Mouse (Mus musculus) urinary bladder, adult 2 months (tissue): ENCODE results near the gene Cdc27. TPM values are rescaled to one million over a fixed set of nuclear protein-coding genes. Genes with fewer than 3 reads are reported as not detected.
"Not testable (repeated sequence)": the region's sequence is repeated elsewhere in the genome, so short reads cannot be mapped to it uniquely, and the experiment has no call there.

Experiments
- DNase-seq: peaks from one replicate; pipeline ENCODE4 v3.0.0; 2022; ENCODE audit warnings: low spot score
- polyA plus RNA-seq: library from polyadenylated mRNA; depleted of rRNA; stranded (reverse); fragments of >200 nt; gene quantifications from 2 replicates; pipeline ENCODE4 v1.2.3, GENCODE M21; 2012

The Cdc27 gene
- polyA plus RNA-seq, 1 experiment, result 16.6 TPM

DNA sequence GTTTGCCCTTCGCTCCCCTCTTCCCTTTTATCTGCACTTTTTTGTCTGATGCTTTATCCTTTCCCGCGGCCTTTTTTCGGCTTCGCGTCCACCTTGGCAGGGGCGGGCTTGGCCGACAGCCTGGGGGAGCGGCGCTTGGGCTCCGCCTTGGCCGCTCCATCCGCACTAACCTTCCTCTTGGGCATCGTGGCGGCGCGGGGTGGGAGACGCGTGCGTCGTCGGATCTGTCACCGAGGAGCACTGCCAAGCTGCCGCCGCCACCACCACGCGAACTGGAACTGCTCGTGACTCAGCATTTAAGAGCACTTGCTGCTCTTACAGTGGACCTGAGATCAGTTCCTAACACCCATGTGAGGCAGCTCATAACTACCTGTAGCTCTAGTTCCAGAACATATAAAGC, 21.0 kb upstream of the Cdc27 start:
- DNase-seq, result peak; percentile 33

DNA sequence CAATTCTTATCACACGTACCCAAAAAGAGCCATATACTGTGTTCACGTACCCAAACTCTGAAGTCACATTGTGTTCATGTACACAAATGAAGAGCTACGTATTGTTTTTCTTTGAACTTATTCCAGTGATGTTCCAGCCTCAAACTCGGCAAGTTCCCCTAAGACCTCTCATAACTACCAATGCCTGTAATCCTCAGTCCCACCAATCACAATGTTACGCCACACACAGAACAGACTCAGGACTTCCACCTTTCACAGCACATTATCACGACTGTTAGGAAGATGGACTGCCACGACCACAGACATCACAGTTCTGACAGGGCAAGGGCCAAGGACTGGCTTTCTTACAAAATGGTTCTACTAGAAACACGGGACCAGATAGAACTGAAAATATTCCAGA, 20.1 kb upstream of the Cdc27 start:
- DNase-seq, result not testable (repeated sequence)

DNA sequence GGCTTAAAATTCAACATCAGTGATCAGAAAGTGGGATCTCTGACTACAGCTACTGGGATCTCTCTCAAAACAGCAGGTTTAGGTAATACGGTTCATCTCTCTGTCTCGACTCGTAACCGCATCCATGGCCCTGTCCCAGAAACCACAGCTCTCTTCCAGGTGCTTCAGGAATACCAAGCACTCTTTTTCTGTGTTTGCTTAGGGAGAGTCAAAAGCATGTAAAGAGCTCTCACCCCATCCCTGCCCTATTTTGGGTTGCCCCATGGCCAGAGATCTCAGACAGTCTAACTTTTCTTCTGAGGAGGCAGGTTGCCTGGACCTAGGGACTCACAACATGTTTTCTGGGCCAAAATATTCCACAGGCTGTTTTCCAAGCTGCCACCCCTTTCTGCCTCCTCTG, 17.9 kb upstream of the Cdc27 start:
- DNase-seq, result no peak

DNA sequence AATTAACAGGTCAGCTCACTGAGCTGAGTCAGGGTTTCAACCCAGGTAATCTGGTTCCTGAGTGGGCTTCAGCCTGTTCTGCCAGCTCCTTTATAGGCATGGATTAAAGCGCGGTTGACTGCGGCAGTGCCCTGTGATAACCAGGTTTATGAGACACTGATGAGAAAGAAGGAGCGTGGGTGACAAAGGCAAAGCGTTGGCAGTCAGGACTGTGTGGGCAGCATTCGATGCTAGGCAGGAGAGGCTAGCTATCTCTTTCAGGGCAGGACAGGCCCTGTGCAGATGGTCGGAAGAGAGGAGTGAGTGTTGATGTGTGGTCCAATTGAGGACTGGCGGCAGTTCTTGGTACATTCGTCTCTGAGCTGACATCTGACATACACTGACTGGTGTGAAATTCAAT, 17.3 kb upstream of the Cdc27 start:
- no peak for DNase-seq

DNA sequence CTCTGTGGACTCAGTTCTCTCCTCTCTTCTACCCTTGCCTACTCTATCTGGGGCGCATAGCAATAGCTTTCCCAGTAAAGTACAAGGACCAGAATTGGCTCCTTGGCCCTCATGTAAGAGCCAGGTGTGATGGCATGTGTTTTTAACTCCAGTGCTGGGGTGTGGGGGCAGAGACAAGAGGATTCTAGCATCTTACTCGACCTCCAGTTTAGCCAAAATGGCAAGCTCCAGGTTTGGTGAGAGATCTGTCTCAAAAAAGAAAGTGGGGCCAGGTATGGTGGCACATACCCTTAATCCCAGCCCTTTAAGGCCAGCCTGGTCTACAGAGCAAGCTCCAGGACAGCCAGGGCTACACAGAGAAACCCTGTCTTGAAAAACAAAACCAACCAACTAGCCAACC, 16.4 kb upstream of the Cdc27 start:
- no peak for DNase-seq

DNA sequence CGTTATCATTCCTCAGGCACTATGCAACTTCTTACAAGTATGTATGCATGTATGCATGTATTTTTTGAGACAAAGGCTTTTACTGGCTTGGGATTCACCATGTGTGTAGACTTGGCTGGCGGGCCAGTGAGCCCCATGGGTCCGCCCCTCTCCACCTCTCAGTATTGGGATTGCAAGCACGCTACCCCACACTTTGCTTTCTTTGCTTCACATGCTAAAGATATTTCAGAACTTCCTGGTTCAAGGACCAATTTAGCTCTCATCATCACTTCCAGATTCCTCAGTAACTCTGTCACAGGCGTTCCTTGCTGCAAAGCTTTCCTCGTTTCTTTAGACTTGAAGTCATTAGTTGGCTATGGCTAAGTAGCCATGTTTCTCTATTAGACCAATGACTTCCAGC, 15.7 kb upstream of the Cdc27 start:
- no peak for DNase-seq

DNA sequence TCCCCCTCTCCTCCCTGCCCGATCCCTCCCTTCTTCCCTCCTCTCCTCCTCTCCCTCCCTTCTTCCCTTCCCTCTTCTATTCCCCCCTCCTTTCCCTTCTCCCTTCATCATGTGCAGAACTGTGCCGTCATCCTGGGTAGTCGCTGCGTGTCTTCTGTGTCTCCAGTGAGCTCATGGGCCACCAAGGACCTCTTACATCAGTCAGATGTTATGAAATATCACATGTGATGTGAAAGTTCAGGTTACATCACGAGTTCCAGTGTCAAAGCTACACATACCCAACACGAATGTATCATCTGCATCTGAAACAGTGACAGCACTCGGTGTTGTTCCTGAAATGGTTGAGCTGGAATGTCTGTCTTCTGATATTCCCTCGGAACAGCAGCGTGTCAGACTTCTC, 14.8 kb upstream of the Cdc27 start:
- DNase-seq, result no peak

DNA sequence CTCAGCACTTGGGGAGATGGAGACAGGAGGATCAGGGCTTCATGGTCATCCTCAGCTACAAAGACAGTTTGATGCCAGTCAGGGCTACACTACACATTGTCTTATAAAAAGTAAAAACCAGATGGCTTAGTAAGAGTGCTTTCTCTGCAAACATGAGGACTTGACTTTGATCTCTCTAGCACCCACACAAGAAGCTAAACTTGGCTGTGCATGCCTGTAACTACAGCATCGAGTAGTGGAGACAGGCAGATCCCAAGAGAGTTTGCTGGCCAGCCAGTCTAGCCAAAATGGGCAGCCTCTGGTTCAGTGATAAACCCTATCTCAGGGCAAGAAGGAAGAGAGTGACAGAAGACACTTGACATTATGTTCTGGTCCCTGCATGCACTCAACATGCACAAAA, 13.1 kb upstream of the Cdc27 start:
- DNase-seq, result no peak

DNA sequence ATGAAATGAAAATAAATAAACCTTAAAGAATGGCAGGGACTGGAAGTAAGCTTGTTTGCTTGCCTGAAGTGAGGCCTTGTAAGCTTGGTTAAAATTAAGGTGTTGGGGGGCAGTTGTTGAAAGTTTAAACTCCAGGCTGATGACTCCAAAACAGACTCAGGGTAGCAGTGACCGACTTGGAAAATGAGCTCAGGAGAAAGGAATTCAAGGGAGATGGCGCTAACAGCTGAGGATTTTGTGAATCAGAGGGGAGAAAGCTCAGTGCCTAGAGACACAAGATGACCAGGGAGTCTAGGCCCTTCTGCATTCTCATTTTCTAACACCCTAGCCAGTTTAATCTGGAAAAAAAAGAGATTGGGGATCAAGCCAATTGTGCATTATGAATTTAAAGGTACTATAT, 10.6 kb upstream of the Cdc27 start:
- no peak for DNase-seq

DNA sequence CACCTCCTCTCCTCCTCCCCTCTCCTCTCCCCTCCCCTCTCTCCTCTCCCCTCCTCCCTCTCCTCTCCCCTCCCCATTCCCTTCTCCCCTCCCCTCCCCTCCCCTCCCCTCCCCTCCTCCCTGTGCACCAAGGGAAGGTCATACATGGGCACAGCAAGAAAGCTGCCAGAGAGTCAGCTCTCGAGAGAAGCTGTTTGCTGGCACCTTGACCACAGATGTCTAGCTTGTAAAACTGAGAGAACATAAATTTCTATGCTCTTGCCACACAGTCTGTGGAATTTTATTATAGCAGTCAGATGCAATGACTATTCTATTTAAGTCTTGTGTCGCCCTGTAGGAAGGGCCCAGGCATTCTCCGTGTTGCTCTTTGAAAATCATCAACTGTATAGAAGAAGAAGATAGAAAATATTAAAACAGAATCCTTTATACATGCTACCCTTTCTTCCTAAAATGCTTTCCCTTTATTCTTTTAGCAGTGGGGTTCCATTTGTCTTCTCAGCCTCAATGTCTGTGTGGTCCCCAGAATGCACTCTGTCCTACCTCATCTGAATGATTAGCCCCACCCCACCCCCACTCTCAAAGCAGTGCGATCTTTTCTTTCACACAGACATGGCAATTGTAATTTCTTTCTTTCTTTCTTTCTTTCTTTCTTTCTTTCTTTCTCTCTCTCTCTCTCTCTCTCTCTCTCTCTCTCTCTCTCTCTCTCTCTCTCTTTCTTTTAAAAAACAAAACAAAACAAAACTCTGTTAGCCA, 8.4 kb upstream of the Cdc27 start:
- no peak for DNase-seq

DNA sequence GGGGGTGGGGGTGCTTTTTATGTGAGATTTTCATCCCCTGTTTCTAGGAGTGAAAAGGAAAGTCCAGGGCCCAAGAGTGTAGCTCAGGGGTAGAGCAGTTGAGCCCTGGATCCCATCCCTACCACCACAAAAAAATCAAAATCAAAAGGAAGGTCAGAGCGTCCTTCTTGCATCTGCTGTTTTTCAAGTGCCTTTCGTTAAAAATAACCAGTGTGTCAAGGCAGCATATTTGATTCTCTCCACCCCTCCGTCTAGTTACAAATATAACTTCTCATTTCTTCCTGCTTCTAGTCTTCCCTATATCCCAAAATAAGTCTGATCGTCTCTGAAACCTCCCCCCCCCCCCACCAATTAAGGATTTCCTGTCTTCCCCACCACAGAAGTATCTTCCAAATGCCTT, 7.6 kb upstream of the Cdc27 start:
- DNase-seq, result no peak

DNA sequence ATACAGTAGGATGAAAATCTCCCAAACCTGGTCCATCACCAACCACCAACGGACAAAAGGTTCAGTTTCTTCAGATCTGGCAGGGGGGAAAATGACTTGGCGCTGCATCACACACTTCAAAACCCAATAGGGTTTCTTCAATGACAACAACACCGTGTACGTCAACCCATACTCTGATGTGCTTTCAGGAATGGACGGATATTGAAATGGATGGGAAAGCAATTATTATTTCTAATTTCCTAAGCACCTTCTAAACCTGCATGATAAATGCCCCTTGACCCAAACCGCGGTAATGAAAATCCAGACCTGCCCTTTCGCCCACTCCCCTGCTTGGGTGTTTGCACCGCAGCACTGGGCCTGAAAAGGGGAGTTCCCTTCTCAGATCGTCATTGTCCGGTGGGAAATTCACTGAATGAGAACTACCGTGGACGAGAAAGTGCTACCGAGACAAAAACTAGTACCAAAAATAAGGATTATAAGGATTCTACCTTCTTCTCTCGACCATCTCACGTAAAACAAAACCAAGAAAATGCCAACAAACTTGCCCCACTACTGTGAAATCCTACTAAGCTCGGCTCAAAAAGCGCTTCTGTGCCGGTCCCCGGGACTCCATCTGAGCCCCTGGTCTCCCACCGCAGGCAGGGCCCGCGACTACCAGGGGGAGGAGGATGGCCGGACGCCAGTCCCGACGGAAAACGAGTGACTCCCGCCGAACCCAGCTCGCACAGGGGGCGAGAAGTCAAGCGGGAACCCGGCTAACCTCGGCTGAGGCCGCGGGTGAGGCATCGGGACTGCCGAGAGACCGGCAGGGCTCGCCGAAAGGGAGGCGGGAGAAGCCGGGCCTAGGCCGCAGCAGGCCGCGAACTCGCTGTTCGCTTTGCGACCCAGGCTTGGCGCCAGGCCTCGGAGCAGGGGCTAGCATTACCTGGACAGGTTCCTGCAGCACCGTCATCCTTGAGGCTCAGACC, 698 bp downstream of the Cdc27 start:
- no peak for DNase-seq

DNA sequence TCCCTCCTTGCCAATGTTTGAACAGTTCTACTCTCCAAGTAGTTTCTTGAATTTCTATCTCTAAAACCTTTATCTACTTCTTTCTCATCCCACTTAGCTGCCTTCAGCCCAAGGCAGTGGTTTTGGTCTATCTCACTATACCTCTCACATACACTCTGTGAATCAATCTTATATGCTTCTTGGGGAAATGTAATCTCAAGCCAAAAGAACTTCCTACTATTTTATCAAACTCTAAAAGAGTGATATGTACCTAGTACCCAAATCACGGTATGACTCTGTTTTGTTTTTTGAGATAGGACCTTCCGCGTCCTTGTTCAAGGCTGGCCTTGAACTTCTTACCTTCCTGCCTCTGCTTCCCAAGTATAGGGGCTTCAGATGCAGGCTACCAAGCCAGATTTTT, 2.9 kb downstream of the Cdc27 start:
- no peak for DNase-seq

DNA sequence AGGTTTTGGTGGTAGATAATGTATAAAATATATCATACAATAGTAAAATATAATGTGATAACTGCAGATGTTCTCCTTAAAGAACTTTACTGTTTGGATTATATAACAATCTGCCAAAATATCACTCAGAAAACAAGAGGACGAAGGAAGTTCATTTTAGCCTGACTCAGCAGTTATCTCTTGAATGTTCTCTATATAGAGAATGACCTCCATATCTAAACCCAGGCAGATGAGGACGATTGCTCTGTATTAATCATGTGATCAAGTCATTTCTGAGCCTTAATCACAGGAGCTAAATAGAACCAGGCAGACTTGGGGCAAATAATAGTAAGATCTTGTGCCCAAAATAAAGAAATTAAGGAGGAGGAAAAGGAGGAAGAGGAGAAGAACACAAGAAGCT, 5.9 kb downstream of the Cdc27 start:
- DNase-seq, result no peak

DNA sequence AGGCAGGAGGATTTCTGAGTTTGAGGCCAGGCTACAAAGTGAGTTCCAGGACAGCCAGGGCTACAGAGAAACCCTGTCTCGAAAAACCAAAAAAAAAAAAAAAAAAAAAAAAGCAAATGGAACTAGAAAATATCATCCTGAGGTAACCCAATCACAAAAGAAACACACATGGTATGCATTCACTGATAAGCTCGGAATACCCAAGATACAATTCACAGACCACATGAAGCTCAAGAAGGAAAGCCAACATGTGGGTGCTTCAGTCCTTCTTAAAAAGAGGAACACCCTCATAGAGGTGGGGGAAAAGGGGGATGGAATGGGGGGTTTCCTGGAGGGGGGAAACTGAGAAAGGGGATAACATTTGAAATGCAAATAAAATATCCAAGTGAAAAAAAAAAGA, 7.1 kb downstream of the Cdc27 start:
- DNase-seq, result not testable (repeated sequence)

DNA sequence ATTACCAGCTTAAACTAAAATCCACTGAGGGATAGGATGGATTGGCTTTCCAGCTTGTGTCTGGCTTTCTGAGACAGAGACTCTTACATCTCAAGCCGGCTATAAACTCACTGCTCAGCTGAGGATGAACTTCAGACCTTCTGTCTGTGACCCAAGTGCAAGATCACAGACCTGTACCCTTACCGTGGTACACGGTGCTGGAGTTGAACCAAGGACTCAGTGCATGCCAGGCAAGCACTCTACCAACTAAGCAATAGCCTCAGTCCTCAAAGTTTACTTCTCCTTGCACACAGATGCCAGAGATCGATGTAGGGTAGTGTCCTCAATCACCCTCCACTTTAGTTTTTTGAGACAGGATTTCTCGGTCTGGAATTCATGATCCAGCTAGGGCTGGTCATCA, 10.6 kb downstream of the Cdc27 start:
- DNase-seq, result no peak

DNA sequence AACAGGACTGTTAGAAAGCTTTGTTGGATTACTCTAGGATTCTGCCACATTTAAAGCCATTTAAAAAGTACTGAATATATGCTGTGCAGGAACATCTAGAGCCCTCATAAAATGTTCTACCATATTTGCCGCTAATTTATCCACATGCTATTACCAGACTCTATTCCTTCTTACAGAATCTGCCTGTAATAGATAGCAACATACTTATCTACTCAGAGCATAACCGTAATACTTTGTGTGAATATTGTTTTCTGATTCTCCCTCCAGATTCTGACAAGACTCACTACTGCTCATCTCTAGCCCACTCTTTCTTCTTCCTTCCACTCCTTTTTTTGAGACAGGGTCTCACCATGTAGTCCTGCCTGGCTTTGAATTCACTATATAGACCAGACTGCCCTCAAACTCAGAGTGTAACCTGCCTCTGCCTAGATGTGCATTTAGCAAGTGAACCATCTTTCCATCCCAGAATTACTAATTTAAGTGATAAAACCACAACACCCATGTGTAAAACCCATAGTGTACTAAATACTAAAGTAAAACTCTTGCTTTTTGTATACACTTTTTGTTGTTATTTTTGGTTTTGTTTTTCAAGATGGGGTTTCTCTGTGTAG, 12.4 kb downstream of the Cdc27 start:
- DNase-seq, result no peak

DNA sequence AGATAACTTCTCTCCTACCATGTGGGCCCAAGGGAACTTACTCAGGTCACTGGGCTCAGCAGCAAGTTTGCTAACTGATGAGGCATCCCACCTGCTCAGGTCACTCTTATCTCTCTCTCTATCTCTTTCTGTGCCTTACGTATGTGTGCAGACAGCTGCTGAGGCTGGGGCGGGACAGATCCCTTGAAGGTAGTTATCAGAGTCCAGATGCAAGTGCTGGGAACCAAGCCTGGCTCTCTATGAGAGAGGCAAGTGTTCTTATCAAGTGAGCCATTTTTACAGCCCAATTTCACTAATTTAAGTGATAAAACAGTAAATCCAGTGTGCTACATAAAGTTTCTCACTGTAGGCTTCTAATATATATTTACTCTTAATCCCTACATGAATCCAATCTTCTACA, 13.6 kb downstream of the Cdc27 start:
- DNase-seq, result no peak

DNA sequence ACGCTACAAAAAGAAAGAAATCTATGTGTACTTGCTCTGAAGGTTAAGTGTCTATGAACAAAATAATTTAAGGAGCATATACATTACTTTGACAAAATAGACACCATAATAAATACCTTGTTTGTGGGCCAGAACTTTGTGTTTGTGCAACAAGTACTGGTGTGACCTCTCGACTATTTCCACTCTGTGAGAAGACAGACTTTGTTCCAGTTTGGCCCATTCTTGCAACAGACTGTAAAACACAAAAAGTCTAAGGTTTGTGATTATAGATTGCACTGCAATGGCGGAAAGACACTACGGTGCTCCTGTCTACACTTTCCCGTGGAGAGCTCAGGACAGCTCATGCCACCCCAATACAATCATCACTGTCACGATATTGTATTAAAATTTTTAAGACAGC, 24.5 kb downstream of the Cdc27 start:
- no peak for DNase-seq

DNA sequence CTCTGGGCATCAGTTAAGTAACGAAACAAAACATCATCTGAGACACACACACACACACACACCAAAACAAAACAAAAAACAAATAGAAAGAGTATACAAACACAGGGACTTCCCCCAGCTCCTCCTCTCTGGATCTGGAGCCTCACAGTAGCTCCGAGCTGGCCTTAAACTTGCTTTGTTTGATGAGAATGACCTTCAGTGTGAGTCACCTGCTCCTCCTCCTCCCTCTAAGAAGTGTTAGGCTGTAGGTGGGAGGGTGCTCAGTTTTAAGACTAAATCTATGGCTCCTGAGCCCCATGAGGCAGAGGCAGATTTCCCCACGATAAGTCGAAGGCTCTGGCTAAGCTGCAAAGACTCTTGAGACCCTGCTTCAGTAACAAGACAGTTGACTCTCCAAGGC, 38.0 kb downstream of the Cdc27 start:
- no peak for DNase-seq

DNA sequence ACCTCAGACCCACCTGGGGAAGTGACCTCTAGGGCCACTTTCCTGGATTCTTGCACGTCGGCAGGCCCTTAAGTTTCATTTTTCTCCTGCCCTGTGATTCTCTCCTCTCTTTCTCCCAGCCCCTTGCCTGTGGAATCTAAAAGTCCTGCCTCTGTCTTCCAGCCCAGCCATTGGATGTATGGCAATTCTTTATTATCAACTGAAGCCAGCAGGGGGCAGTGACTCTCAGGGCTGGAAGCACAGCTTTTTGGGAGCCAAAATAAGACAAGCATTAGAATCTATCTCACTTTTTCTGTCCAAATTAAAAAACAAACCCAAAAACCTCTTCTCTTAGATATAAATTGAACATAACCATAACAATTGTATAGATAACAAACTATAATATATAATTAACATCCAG, 39.8 kb downstream of the Cdc27 start:
- DNase-seq, result no peak

DNA sequence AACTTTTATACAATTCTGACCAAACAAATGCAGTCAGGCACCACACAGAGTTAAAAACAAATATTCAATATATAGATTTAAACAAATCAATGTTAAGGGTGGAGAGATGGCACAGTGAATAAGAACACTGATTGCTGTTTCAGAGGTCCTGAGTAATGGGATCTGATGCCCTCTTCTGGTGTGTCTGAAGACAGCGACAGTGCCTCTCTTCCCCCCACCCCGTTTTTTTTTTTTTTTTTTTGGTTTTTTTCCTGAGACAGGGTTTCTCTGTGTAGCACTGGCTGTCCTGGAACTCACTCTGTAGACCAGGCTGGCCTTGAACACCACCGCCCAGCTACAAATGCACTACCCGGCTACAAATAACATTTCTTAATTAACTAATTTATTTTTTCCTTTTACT, 42.0 kb downstream of the Cdc27 start:
- no peak for DNase-seq

DNA sequence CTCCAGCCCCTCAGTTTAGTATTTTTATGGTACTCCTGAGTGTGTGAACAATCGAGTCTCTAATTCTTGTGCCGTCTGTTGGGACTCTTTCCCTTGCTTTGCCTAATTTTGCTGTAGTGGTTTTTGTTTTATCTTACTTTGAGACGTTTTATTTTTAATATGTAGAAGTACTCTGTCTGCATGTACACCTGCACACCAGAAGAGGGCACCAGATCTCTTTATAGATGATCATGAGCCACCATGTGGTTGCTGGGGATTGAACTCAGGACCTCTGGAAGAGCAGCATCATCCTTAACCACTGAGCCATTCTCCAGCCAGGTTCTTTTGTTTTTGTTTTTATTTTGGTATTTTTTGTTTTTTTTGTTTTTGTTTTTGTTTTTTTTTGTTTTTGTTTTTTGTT, 62.1 kb downstream of the Cdc27 start:
- no peak for DNase-seq
